Mouse (Mus musculus): Measurements from ENCODE around the gene ccdc198. TPM values are rescaled to one million over a fixed set of nuclear protein-coding genes. Genes with fewer than 3 reads are reported as not detected.
"Not testable (repeated sequence)": the region's sequence is repeated elsewhere in the genome, so short reads cannot be mapped to it uniquely, and the experiment has no call there.

ccdc198 gene
- not detected in 2 replicates for polyA plus RNA-seq (2011; ENCODE audit: insufficient read length, low read depth, missing spikeins)

DNA sequence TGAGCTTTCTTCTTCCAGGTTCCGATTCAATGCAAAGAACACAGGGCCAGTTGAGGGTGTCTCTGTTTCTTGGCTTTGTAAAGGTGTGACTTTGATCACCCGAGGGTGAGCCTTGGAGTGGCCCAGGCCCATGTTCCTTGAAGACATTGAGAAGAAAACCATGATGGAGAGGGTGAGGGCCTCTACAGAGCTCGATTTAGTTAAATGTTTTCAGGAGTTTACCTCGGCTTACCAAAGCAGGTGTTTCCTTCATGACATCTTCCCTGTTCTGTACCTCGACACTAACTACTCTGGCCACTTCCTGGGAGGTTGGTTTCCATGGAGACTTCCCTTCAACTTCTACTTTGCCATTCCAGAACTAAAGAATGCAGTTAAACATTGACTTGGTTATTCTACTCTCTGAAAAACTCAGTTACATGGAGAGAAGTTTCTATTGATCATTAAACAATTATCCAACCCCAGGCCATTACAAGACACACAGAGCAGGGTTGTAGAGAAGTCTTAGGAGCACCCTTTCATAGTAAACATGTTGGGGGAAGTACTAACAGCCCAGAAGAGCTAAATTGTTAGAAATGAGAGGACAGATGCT, at the start of gene ccdc198:
TSS of gene ccdc198 (minus strand) at position 349 of the 589 bp plus-strand sequence.
- Histone ChIP-seq H3K4me3 (ENCODE audit: insufficient read depth, low read length) (no peak within 1 kb of the TSS), H3K4me1 (ENCODE audit: control insufficient read depth, insufficient read depth, low read length) (no peaks in the 10 kb centered on the region)
- no peak for TF ChIP-seq POLR2A (IDR thresholded peaks at IDR 0.05; ENCODE audit: low read depth, low read length)
- no peak for TF ChIP-seq CTCF (IDR thresholded peaks at IDR 0.05; ENCODE audit: borderline replicate concordance, insufficient read depth, low read length)

DNA sequence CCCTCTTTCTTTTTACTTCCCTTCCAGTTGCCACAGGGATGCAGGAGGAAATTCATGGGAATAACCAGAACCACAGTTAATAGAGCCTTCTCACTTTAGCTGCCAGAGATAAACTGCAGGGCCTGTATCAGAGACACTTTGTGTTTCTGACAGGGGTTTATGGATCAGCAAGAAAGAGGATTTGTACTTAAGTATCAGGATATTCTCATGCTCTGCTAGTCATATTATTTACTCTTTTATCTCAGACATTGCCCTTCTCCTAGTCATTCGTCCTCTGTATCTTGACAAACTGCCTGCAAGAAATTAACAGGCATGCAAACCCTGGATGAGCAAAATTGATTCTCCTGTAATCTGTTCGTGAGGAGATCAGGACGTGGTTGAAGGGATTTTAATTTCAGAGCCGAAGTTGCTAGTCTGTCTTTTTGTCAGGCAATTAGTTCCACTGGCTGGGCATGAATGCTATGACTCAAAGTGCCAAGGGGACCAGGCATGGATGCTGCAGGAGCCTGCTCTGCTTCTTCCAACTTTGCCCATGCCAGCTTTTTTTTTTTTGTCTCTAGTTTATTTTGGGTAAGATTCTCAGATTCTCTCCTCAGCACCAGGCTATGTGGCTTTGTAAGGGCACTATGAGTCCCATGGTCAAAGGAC, 48.7 kb upstream of the ccdc198 start:
- H3K4me1 ChIP-seq (ENCODE audit: control insufficient read depth, insufficient read depth, low read length), result no peaks in the 10 kb centered on the region
- TF ChIP-seq CTCF (IDR thresholded peaks at IDR 0.05; ENCODE audit: borderline replicate concordance, insufficient read depth, low read length) (no peak), POLR2A (IDR thresholded peaks at IDR 0.05; ENCODE audit: low read depth, low read length) (no peak)

More for the DNA sequence above, at the start of gene ccdc198:
- H3K27ac ChIP-seq (ENCODE audit: insufficient read depth, low read length), result no peak within 1 kb of the TSS

DNA sequence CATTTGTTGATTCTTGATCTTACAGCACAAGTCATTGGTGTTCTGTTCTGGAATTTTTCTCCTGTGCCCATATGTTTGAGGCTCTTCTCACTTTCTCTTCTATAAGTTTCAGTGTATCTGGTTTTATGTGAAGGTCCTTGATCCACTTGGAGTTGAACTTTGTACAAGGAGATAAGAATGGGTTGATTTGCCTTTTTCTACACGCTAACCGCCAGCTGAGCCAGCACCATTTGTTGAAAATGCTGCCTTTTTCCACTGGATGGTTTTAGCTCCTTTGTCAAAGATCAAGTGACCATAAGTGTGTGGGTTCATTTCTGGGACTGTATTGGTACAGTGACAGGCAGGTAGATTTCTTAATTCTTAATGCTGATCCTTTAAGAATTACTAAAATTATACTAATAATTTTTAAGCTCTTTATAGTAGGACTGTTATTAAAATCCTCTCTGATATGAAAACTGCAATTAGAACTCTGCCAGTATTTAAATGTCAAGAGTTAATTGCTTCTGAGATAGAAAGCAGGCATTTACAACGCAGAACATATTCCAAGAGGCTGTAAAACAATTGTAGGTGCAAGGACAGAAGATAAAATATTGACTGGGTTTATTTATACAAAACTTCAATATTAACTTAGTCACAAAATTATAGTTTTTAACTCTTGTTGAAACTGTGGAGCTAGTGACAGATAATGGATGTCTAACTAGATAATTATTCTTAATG, 44.9 kb upstream of the ccdc198 start:
- no peak overlapping the region for H3K27ac ChIP-seq (ENCODE audit: insufficient read depth, low read length)
- TF ChIP-seq POLR2A (IDR thresholded peaks at IDR 0.05; ENCODE audit: low read depth, low read length), result no peak
- TF ChIP-seq CTCF (IDR thresholded peaks at IDR 0.05; ENCODE audit: borderline replicate concordance, insufficient read depth, low read length), result no peak
- H3K4me3 ChIP-seq (ENCODE audit: insufficient read depth, low read length), result no peak overlapping the region
- no peaks in the 10 kb centered on the region for H3K4me1 ChIP-seq (ENCODE audit: control insufficient read depth, insufficient read depth, low read length)

More for the DNA sequence above, 48.7 kb upstream of the ccdc198 start:
- no peak overlapping the region for H3K27ac ChIP-seq (ENCODE audit: insufficient read depth, low read length)
- no peak overlapping the region for H3K4me3 ChIP-seq (ENCODE audit: insufficient read depth, low read length)

DNA sequence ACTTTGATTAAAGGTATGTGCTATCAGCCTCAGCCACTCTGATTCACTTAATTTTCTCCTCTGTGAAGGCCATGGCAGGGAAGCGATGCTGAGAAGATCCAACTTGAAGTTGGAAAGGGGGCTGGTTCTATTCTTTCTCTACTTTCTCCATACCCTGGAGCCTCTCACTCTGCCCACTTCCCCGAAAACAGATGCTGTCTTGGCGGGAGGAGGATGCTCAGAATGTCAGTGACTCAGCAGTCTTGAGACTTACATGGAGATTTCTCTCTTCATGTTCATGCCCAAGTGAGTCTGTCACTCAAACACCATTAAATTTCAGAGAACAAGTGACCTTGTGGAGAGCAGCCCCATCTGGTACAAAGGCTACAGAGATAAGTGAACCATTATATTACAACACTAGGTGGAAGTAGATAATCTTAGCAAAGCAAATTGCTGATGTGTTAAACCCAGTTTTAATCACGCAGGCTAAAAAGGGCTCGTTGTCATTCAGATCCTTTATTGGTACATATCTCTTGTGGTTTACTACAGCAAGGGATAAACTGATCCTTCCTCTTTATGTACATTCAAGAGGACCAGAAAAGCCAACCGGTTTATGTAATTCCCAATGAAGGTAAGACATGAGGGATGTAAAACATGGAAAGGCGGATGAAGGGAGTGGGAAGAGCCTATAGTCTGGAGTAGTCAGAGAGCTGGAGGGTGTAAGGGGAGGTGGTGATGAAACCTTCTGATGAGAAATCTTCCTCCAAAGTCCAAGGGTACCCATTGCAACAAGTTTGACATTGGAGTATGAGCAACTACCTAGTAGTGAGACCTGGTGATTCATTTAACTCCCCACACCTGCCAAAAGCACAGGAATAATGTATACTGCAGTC, 38.7 kb upstream of the ccdc198 start:
- Histone ChIP-seq H3K4me3 (ENCODE audit: insufficient read depth, low read length) (no peak overlapping the region), H3K4me1 (ENCODE audit: control insufficient read depth, insufficient read depth, low read length) (no peaks in the 10 kb centered on the region), H3K27ac (ENCODE audit: insufficient read depth, low read length) (no peak overlapping the region)
- TF ChIP-seq POLR2A (IDR thresholded peaks at IDR 0.05; ENCODE audit: low read depth, low read length), result no peak

DNA sequence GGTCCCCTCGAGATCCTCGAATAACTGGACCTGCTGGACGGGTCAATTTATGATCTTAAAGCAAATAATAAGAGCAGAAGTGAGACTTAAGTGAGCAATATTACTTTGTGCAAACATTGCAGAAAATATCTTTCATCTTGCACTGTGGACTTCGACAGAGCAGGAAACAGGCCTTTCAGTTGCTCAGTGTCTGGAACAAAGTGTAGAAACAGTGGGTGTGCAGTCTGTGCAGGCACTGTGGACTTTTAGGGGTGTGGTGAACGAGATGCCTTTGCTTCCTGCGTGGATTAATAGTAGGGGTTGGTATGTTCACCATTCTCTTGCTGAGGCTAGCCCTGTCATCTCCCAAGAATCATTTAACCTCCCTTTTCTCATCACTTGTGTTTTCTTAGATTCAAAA, 33.6 kb upstream of the ccdc198 start:
- Histone ChIP-seq H3K4me1 (ENCODE audit: control insufficient read depth, insufficient read depth, low read length) (no peaks in the 10 kb centered on the region), H3K27ac (ENCODE audit: insufficient read depth, low read length) (no peak overlapping the region), H3K4me3 (ENCODE audit: insufficient read depth, low read length) (no peak overlapping the region)
- TF ChIP-seq POLR2A (IDR thresholded peaks at IDR 0.05; ENCODE audit: low read depth, low read length) (no peak), CTCF (IDR thresholded peaks at IDR 0.05; ENCODE audit: borderline replicate concordance, insufficient read depth, low read length) (no peak)

GRCm38 (mm10) chr14:49278479-49278878, 33.2 kb upstream of the ccdc198 start:
- not testable (repeated sequence) for H3K4me3 ChIP-seq (ENCODE audit: insufficient read depth, low read length); H3K4me1 ChIP-seq (ENCODE audit: control insufficient read depth, insufficient read depth, low read length); H3K27ac ChIP-seq (ENCODE audit: insufficient read depth, low read length)

DNA sequence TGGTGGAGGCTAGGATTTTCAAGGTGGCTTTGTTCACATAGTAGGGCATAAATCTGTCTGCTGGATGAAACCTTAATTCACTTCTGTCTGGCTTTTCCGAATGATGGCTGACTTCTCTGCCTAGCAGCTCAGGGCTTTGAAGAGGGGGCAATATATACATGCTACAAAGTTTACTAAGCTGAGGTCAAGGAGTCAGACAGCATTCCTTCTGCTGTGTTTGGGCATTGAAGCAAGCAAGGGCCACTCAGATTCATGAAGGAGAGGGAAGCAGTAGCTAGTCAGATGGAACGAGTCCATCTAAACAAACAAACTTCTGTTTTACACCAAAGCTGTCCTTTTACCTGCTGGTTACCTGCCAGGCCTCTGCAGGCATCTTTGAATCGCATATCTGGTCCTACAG, 32.4 kb upstream of the ccdc198 start:
- no peaks in the 10 kb centered on the region for H3K4me1 ChIP-seq (ENCODE audit: control insufficient read depth, insufficient read depth, low read length)
- H3K4me3 ChIP-seq (ENCODE audit: insufficient read depth, low read length), result no peak overlapping the region
- no peak overlapping the region for H3K27ac ChIP-seq (ENCODE audit: insufficient read depth, low read length)
- TF ChIP-seq POLR2A (IDR thresholded peaks at IDR 0.05; ENCODE audit: low read depth, low read length), result no peak
- TF ChIP-seq CTCF (IDR thresholded peaks at IDR 0.05; ENCODE audit: borderline replicate concordance, insufficient read depth, low read length), result no peak

GRCm38 (mm10) chr14:49275376-49275775, 30.1 kb upstream of the ccdc198 start:
- no peak for TF ChIP-seq POLR2A (IDR thresholded peaks at IDR 0.05; ENCODE audit: low read depth, low read length)
- Histone ChIP-seq H3K4me1 (ENCODE audit: control insufficient read depth, insufficient read depth, low read length) (no peaks in the 10 kb centered on the region), H3K27ac (ENCODE audit: insufficient read depth, low read length) (no peak overlapping the region), H3K4me3 (ENCODE audit: insufficient read depth, low read length) (no peak overlapping the region)

DNA sequence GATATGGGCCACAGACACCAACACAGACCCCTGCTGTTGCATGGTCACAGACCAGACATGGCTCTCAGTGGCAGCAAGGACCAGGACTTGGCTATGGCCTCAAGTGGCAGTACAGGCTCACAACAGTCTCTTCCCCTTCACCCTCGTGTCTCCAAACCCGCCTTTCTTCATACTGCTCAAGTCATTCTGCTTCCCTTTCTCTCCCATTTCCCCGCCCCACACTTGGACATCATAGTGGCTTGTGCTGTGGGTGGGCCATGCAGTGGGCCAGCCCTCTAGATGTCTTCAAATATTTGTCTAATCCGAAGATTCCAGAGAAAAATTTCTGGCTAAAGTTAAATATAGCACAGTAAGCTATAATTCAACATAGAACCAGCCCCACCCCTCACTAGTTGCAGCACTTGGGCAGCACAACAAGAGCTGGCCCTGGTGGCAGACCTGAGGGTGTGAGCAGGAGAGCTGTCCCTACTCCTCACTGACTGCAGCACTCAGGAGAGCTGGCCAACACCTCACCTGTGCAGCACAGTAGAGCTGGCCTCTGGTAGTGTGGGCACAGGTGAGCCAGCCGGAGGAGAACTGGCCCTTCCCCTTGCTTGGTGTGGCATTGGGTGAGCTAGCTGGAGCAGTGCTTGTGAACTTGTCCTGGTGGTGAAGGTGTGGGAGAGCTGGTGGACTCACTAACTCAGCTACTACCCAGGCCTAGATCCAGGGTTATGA, 20.2 kb upstream of the ccdc198 start:
- H3K4me1 ChIP-seq (ENCODE audit: control insufficient read depth, insufficient read depth, low read length), result no peaks in the 10 kb centered on the region
- H3K4me3 ChIP-seq (ENCODE audit: insufficient read depth, low read length), result no peak overlapping the region
- H3K27ac ChIP-seq (ENCODE audit: insufficient read depth, low read length), result no peak overlapping the region
- no peak for TF ChIP-seq POLR2A (IDR thresholded peaks at IDR 0.05; ENCODE audit: low read depth, low read length)
- no peak for TF ChIP-seq CTCF (IDR thresholded peaks at IDR 0.05; ENCODE audit: borderline replicate concordance, insufficient read depth, low read length)
